Mouse (Mus musculus) bone marrow, adult 2 months (tissue): ENCODE measurements around the gene Rab34.

Experiments used
- CTCF ChIP-seq: fragments of 200-500 bp; IDR thresholded peaks from 2 replicates; pipeline ENCODE4 v1.5.1; 2011; ENCODE audit warnings: low read length, control low read depth; ENCODE audit not compliant: control insufficient read depth, insufficient read depth
- POLR2A ChIP-seq: fragments of 200-500 bp; IDR thresholded peaks from 2 replicates; pipeline ENCODE4 v1.6.1; 2011; ENCODE audit warnings: low read depth, mild to moderate bottlenecking, control low read depth, low read length, borderline replicate concordance; ENCODE audit not compliant: control insufficient read depth

DNA sequence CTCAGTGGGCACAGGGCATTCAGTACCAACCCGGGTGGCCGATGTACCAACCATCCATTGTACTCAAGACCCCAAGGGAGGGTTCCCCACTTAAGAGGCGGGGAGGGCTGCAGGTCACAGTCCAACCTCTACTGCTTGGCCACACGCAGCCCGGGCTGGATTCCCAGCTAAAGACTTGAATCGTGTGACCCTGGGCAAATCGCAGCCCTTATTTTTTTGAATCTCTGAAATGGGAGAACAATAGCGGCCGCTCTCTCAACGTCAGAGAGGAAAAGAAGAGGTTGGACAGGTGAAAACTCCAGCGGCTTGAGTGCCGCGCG lies 23.7 kb upstream of the Rab34 start:
- TF ChIP-seq CTCF (no peak), POLR2A (no peak)
